Mouse (Mus musculus) erythroblast, embryonic 14.5 days (primary cell): ENCODE data around the gene Ak8. TPM values are rescaled to one million over a fixed set of nuclear protein-coding genes. Genes with fewer than 3 reads are reported as not detected.

Experiments
- H3K27me3 ChIP-seq: 2 replicates; pipeline ENCODE4 v1.6.1; 2012; ENCODE audit warnings: inconsistent platforms; ENCODE audit not compliant: control insufficient read depth
- H3K36me3 ChIP-seq: 2 replicates; pipeline ENCODE4 v1.6.1; 2012; ENCODE audit warnings: mild to moderate bottlenecking, inconsistent platforms; ENCODE audit not compliant: control insufficient read depth
- H3K4me1 ChIP-seq: 2 replicates; pipeline ENCODE4 v1.6.1; 2012; ENCODE audit warnings: inconsistent platforms; ENCODE audit not compliant: control insufficient read depth
- H3K4me3 ChIP-seq: replicated peaks from 2 replicates; pipeline ENCODE3; 2012; ENCODE audit warnings: moderate library complexity, mild to moderate bottlenecking, inconsistent platforms
- H3K9me3 ChIP-seq: 2 replicates; pipeline ENCODE4 v1.6.1; 2012; ENCODE audit warnings: low read length, inconsistent platforms, mixed read lengths; ENCODE audit not compliant: control insufficient read depth
- GATA1 ChIP-seq: IDR thresholded peaks from 2 replicates; pipeline ENCODE4 v1.6.1; 2012; ENCODE audit warnings: low read length, inconsistent platforms, mixed read lengths
- TAL1 ChIP-seq: IDR thresholded peaks from 3 replicates; pipeline ENCODE4 v1.6.1; 2012; ENCODE audit warnings: low read length, inconsistent platforms, mixed read lengths
- polyA plus RNA-seq: library from polyadenylated mRNA; stranded (reverse); fragments of >175 nt; gene quantifications from 2 replicates; pipeline ENCODE4 v1.2.3, GENCODE M21; 2012

Gene Ak8
- polyA plus RNA-seq, 1 experiment, result not detected

- TF ChIP-seq GATA1, result no peak
- TF ChIP-seq TAL1, result no peak
- no peaks in the 10 kb centered on the region for H3K9me3 ChIP-seq
- no peaks in the 10 kb centered on the region for H3K27me3 ChIP-seq
- H3K4me3 ChIP-seq, result no peak overlapping the region
- H3K36me3 ChIP-seq, result no peaks in the 10 kb centered on the region
- no peaks in the 10 kb centered on the region for H3K4me1 ChIP-seq
These were observed 97.6 kb downstream of the Ak8 start for GRCm38 (mm10) chr2:28797490-28798106.

GRCm38 (mm10) chr2:28798390-28798789 is 98.4 kb downstream of the Ak8 start:
- Histone ChIP-seq H3K36me3 (no peaks in the 10 kb centered on the region), H3K9me3 (no peaks in the 10 kb centered on the region), H3K27me3 (no peaks in the 10 kb centered on the region), H3K4me1 (no peaks in the 10 kb centered on the region), H3K4me3 (no peak overlapping the region)
- TF ChIP-seq TAL1, result no peak
- no peak for TF ChIP-seq GATA1

GRCm38 (mm10) chr2:28799575-28799974 is 99.6 kb downstream of the Ak8 start:
- H3K36me3 ChIP-seq, result no peaks in the 10 kb centered on the region
- H3K4me1 ChIP-seq, result no peaks in the 10 kb centered on the region
- H3K9me3 ChIP-seq, result no peaks in the 10 kb centered on the region
- H3K27me3 ChIP-seq, result no peaks in the 10 kb centered on the region
- no peak overlapping the region for H3K4me3 ChIP-seq
- TF ChIP-seq GATA1 (no peak), TAL1 (no peak)

- H3K4me1 ChIP-seq, result no peaks in the 10 kb centered on the region
- H3K9me3 ChIP-seq, result no peaks in the 10 kb centered on the region
- TF ChIP-seq GATA1 (no peak), TAL1 (no peak)
- H3K4me3 ChIP-seq, result no peak overlapping the region
- H3K27me3 ChIP-seq, result no peaks in the 10 kb centered on the region
- no peaks in the 10 kb centered on the region for H3K36me3 ChIP-seq
These were observed 103.4 kb downstream of the Ak8 start for GRCm38 (mm10) chr2:28803406-28803805.

- Histone ChIP-seq H3K27me3 (no peaks in the 10 kb centered on the region), H3K9me3 (no peaks in the 10 kb centered on the region), H3K4me1 (no peaks in the 10 kb centered on the region), H3K36me3 (no peaks in the 10 kb centered on the region), H3K4me3 (no peak overlapping the region)
- no peak for TF ChIP-seq GATA1
- TF ChIP-seq TAL1, result no peak
These were observed 108.9 kb downstream of the Ak8 start for GRCm38 (mm10) chr2:28808841-28809240.

GRCm38 (mm10) chr2:28810260-28811013 is 110.5 kb downstream of the Ak8 start:
- no peaks in the 10 kb centered on the region for H3K27me3 ChIP-seq

GRCm38 (mm10) chr2:28818866-28819265 is 118.9 kb downstream of the Ak8 start:
- no peaks in the 10 kb centered on the region for H3K4me1 ChIP-seq
- H3K36me3 ChIP-seq, result peaks cover 20% of the 10 kb centered on the region

More at GRCm38 (mm10) chr2:28810260-28811013, 110.5 kb downstream of the Ak8 start:
- Histone ChIP-seq H3K4me1 (no peaks in the 10 kb centered on the region), H3K4me3 (no peak overlapping the region), H3K36me3 (no peaks in the 10 kb centered on the region), H3K9me3 (no peaks in the 10 kb centered on the region)
- TF ChIP-seq TAL1 (no peak), GATA1 (no peak)

GRCm38 (mm10) chr2:28829265-28829664 is 129.3 kb downstream of the Ak8 start:
- TF ChIP-seq GATA1 (no peak), TAL1 (no peak)
- H3K9me3 ChIP-seq, result no peaks in the 10 kb centered on the region
- H3K36me3 ChIP-seq, result peaks cover 96% of the 10 kb centered on the region
- H3K4me1 ChIP-seq, result no peaks in the 10 kb centered on the region; the same call in 1 of the 2 replicates
- no peak overlapping the region for H3K4me3 ChIP-seq
- no peaks in the 10 kb centered on the region for H3K27me3 ChIP-seq

More at GRCm38 (mm10) chr2:28818866-28819265, 118.9 kb downstream of the Ak8 start:
- TF ChIP-seq TAL1, result no peak
- no peak for TF ChIP-seq GATA1
- Histone ChIP-seq H3K4me3 (no peak overlapping the region), H3K9me3 (no peaks in the 10 kb centered on the region), H3K27me3 (no peaks in the 10 kb centered on the region)

GRCm38 (mm10) chr2:28836181-28836940 is 136.4 kb downstream of the Ak8 start:
- no peaks in the 10 kb centered on the region for H3K9me3 ChIP-seq
- H3K4me1 ChIP-seq, result peaks cover 32% of the 10 kb centered on the region
- no peak for TF ChIP-seq TAL1
- H3K27me3 ChIP-seq, result no peaks in the 10 kb centered on the region
- H3K4me3 ChIP-seq, result no peak overlapping the region
- H3K36me3 ChIP-seq, result peaks cover 47% of the 10 kb centered on the region
